Mouse (Mus musculus) ES-Bruce4 (cell line): ENCODE results near the gene Eras.

ENCODE experiments used
- CTCF ChIP-seq: IDR thresholded peaks from one replicate; pipeline ENCODE4 v1.8.1; 2011; ENCODE audit warnings: low read depth, low read length
- EP300 ChIP-seq: IDR thresholded peaks from 2 replicates; pipeline ENCODE4 v1.6.1; 2011; ENCODE audit warnings: low read depth, low read length; ENCODE audit not compliant: insufficient read depth
- POLR2A ChIP-seq: IDR thresholded peaks from one replicate; pipeline ENCODE4 v1.8.1; 2011; ENCODE audit warnings: low read length; ENCODE audit not compliant: insufficient read depth

GRCm38 (mm10) chrX:7898880-7899874 lies 29.2 kb downstream of the Eras start, which contains the start of the genes Pqbp1 and Timm17b:
- TF ChIP-seq EP300 (no peak), POLR2A (no peak), CTCF (no peak)
